Mouse (Mus musculus) midbrain, embryonic 16.5 days (tissue): ENCODE data around the gene Wbp4. TPM values are rescaled to one million over a fixed set of nuclear protein-coding genes. Genes with fewer than 3 reads are reported as not detected.
"Not testable (repeated sequence)": the region's sequence is repeated elsewhere in the genome, so short reads cannot be mapped to it uniquely, and the experiment has no call there.

Experiments
- ATAC-seq: fragments of 200-750 bp; cut with Nextera tagmentation; 2 replicates; pipeline ENCODE4 v1.8.0; 2017; ENCODE audit warnings: moderate TSS enrichment
- H3K27ac ChIP-seq: fragments of 300-500 bp; sonication (generic); 2 replicates; pipeline ENCODE4 v1.5.1; 2014; ENCODE audit warnings: mild to moderate bottlenecking, low read length, mixed read lengths
- H3K27me3 ChIP-seq: fragments of 300-500 bp; sonication (generic); 2 replicates; pipeline ENCODE4 v1.6.1; 2014; ENCODE audit warnings: low read depth, low read length, mixed read lengths; ENCODE audit not compliant: control insufficient read depth, insufficient read depth
- H3K36me3 ChIP-seq: fragments of 300-500 bp; sonication (generic); 2 replicates; pipeline ENCODE4 v1.6.1; 2014; ENCODE audit warnings: mild to moderate bottlenecking, low read length, moderate library complexity, mixed read lengths; ENCODE audit not compliant: control insufficient read depth, insufficient read depth
- H3K4me1 ChIP-seq: fragments of 300-500 bp; sonication (generic); 2 replicates; pipeline ENCODE4 v1.6.1; 2014; ENCODE audit warnings: mild to moderate bottlenecking, low read length, mixed read lengths; ENCODE audit not compliant: control insufficient read depth, insufficient read depth
- H3K4me2 ChIP-seq: fragments of 300-500 bp; sonication (generic); 2 replicates; pipeline ENCODE4 v1.6.1; 2014; ENCODE audit warnings: mild to moderate bottlenecking, low read length, mixed read lengths
- H3K4me3 ChIP-seq: fragments of 300-500 bp; sonication (generic); 2 replicates; pipeline ENCODE4 v1.5.1; 2014; ENCODE audit warnings: low read depth, mild to moderate bottlenecking, low read length, moderate library complexity, mixed read lengths
- H3K9ac ChIP-seq: fragments of 300-500 bp; sonication (generic); 2 replicates; pipeline ENCODE4 v1.6.1; 2014; ENCODE audit warnings: low read depth, low read length, mixed read lengths
- H3K9me3 ChIP-seq: fragments of 300-500 bp; sonication (generic); replicated peaks from 2 replicates; pipeline ENCODE4 v1.6.1; 2014; ENCODE audit warnings: mild to moderate bottlenecking, low read length, mixed read lengths; ENCODE audit not compliant: control insufficient read depth, poor library complexity, severe bottlenecking
- WGBS: fragments of 180-500 bp; shearing (Covaris S2); extraction: QIAGEN DNeasy Blood & Tissue Kit; methylation state at CpG from one replicate; pipeline ENCODE4 v1.1.7; 2014; 5-methylcytosine and 5-hydroxymethylcytosine counted together
- polyA plus RNA-seq: library from polyadenylated mRNA; unstranded; fragments of >200 nt; fragmentation: Nextera tagmentation; extraction: Ambion mirVana; gene quantifications from 2 replicates; pipeline ENCODE4 v1.2.1, GENCODE M21; 2015

Gene Wbp4
- polyA plus RNA-seq, 1 experiment from 2014 or later: 46.2 TPM

DNA sequence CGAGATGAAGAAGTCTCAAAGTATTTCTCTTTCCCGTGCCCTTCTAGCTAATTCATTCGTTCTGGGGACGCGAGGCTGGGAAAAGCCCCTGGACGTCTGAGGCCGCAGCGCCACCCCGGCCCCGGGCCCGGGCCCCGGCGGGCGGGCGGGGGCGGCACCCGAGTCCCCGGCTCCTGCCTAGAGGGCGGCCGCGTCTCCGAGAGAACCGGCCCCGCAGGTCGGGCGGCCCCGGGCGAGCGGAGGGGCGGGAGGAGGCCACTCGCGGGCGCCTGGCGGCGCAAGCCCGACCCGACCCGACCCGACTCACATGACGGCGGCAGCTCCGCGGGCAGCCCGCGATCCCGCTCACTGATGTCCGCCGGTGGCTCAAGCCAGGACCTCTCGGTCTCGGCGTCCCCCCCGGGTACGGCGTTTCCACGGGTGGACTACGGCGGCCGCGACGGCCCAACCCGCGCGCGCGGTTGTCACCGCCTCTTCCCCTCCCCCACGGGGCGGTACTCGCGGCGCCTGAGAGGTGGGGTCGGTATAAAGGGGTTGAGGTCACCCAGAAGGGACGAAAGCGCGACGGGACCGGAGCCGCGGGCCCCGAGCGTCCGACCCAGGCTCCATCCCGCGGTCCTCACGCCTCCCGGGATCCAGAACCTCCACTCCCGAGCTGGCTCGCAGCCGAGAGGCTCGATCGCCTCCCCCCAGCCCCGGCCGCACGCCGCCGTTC is 539 bp downstream of the Wbp4 start, which contains the start of gene Elf1:
Elf1 (plus strand) TSS at position 571 of the 715 bp plus-strand sequence.
- Histone ChIP-seq H3K4me2 (peak within 1 kb of the TSS; percentile 59), H3K4me3 (peak within 1 kb of the TSS; percentile 94), H3K27ac (peak within 1 kb of the TSS; percentile 100), H3K4me1 (peaks cover 26% of the 10 kb centered on the region), H3K9ac (peak within 1 kb of the TSS; percentile 90), H3K9me3 (no peaks in the 10 kb centered on the region), H3K36me3 (peaks cover 4% of the 10 kb centered on the region; the same call in 1 of the 2 replicates), H3K27me3 (no peaks in the 10 kb centered on the region)
- WGBS: 1% methylated on average over 62 of the region's 96 CpGs
- peak; percentile 83 for ATAC-seq

DNA sequence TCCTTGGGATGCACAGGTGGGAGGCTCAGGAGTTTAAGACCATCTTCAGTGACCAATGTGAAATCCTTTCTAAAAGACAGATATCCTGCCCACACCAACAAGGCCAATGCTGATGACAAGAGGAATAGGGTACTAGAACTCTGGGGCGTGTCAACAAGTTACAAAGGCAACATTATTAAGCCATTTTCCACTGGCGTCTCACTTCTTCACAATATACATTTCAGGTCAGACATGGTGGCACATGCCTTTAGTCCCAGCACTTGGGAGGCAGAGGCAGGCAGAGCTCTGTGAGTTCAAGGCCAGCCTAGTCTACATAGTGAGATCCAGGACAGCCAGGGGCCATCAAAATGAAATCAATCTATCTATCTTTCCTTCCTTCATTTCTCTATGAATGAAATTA is 7.9 kb downstream of the Wbp4 start:
- peaks cover 32% of the 10 kb centered on the region for H3K36me3 ChIP-seq
- no peak for ATAC-seq

DNA sequence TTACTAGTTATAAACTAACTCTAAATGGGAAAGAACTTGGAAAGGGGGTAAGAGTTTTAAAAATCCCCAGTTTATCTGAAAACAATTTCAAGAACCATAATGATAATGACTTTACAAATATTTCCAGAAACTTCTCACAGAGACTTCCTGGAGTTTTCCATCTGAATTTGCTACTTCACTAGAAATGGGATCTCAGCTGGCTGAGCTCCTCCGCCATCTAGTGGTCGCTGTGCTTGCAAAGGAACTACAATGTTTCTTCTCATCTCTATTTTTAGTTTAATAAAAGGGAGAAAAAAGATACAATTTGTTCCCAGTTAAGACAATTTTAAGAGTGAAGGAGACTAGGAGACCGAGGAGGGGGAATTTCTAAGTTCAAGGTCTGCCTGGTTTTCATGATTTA is 13.7 kb downstream of the Wbp4 start:
- Histone ChIP-seq H3K4me3 (no peak overlapping the region), H3K4me1 (no peaks in the 10 kb centered on the region), H3K36me3 (peaks cover 31% of the 10 kb centered on the region), H3K27ac (no peak overlapping the region), H3K4me2 (no peak overlapping the region), H3K9ac (no peak overlapping the region), H3K9me3 (no peaks in the 10 kb centered on the region), H3K27me3 (no peaks in the 10 kb centered on the region)
- no peak for ATAC-seq
- WGBS: 17% methylated on average over 3 of the region's 3 CpGs

More for the DNA sequence above, 7.9 kb downstream of the Wbp4 start:
- 91% methylated on average over 2 of the region's 2 CpGs for WGBS
- Histone ChIP-seq H3K4me2 (no peak overlapping the region), H3K9ac (no peak overlapping the region), H3K9me3 (no peaks in the 10 kb centered on the region), H3K4me1 (no peaks in the 10 kb centered on the region), H3K27me3 (no peaks in the 10 kb centered on the region), H3K4me3 (no peak overlapping the region), H3K27ac (no peak overlapping the region)

- H3K9me3 ChIP-seq: no peaks in the 10 kb centered on the region
- 90% methylated on average over 1 of the region's 1 CpGs for WGBS
- peaks cover 33% of the 10 kb centered on the region for H3K36me3 ChIP-seq
These were observed 15.7 kb downstream of the Wbp4 start for GRCm38 (mm10) chr14:79465623-79466022.

GRCm38 (mm10) chr14:79460988-79461387 is 20.3 kb downstream of the Wbp4 start:
- Histone ChIP-seq H3K4me3 (no peak overlapping the region), H3K4me1 (no peaks in the 10 kb centered on the region), H3K4me2 (no peak overlapping the region), H3K36me3 (peaks cover 23% of the 10 kb centered on the region), H3K27me3 (no peaks in the 10 kb centered on the region), H3K9ac (no peak overlapping the region), H3K9me3 (no peaks in the 10 kb centered on the region), H3K27ac (no peak overlapping the region)
- ATAC-seq: no peak
- 93% methylated on average over 4 of the region's 4 CpGs for WGBS

More at GRCm38 (mm10) chr14:79465623-79466022, 15.7 kb downstream of the Wbp4 start:
- Histone ChIP-seq H3K27me3 (no peaks in the 10 kb centered on the region), H3K9ac (no peak overlapping the region), H3K4me2 (no peak overlapping the region), H3K27ac (no peak overlapping the region), H3K4me3 (no peak overlapping the region), H3K4me1 (no peaks in the 10 kb centered on the region)
- no peak for ATAC-seq

GRCm38 (mm10) chr14:79460401-79460800 is 20.9 kb downstream of the Wbp4 start:
- WGBS: 94% methylated on average over 1 of the region's 1 CpGs
- Histone ChIP-seq H3K4me2 (no peak overlapping the region), H3K9ac (no peak overlapping the region), H3K9me3 (no peaks in the 10 kb centered on the region), H3K4me1 (no peaks in the 10 kb centered on the region), H3K36me3 (peaks cover 19% of the 10 kb centered on the region), H3K27ac (no peak overlapping the region), H3K27me3 (no peaks in the 10 kb centered on the region), H3K4me3 (no peak overlapping the region)
- ATAC-seq: no peak

- not testable (repeated sequence) for H3K9me3 ChIP-seq, H3K36me3 ChIP-seq, H3K27me3 ChIP-seq, H3K27ac ChIP-seq, H3K4me2 ChIP-seq, H3K4me3 ChIP-seq, H3K4me1 ChIP-seq, H3K9ac ChIP-seq
- WGBS: 92% methylated on average over 4 of the region's 10 CpGs
- ATAC-seq: peak; percentile 50; the same call in 1 of the 2 replicates
These were observed 28.8 kb downstream of the Wbp4 start for GRCm38 (mm10) chr14:79452591-79452934.

GRCm38 (mm10) chr14:79451681-79452590 is 29.4 kb downstream of the Wbp4 start, which contains the start of gene Kbtbd6:
Kbtbd6 (plus strand) TSS chr14:79451835.
- 13% methylated on average over 37 of the region's 89 CpGs for WGBS
- H3K27me3 ChIP-seq, H3K36me3 ChIP-seq, H3K4me1 ChIP-seq, H3K9me3 ChIP-seq, H3K27ac ChIP-seq: not testable (repeated sequence)
- H3K9ac ChIP-seq: peak within 1 kb of the TSS; percentile 63; the same call in 1 of the 2 replicates
- H3K4me2 ChIP-seq: peak within 1 kb of the TSS; percentile 75
- ATAC-seq: peak; percentile 89
- H3K4me3 ChIP-seq: peak within 1 kb of the TSS; percentile 53
